Mouse (Mus musculus) myocyte (in vitro differentiated cells): ENCODE measurements around the gene Eif3l. TPM values are rescaled to one million over a fixed set of nuclear protein-coding genes. Genes with fewer than 3 reads are reported as not detected.

Experiments
- H3K27me3 ChIP-seq: one replicate; pipeline ENCODE4 v1.6.1; 2011; ENCODE audit not compliant: control insufficient read depth, insufficient read depth, insufficient read length
- H3K36me3 ChIP-seq: one replicate; pipeline ENCODE4 v1.6.1; 2011; ENCODE audit not compliant: control insufficient read depth, insufficient read depth
- H3K4me2 ChIP-seq: one replicate; pipeline ENCODE4 v1.6.1; 2011; ENCODE audit warnings: low read depth, control low read depth
- H3K4me3 ChIP-seq: one replicate; pipeline ENCODE4 v1.5.1; 2011; ENCODE audit warnings: mild to moderate bottlenecking, control low read depth, moderate library complexity
- H3K79me2 ChIP-seq: one replicate; pipeline ENCODE4 v1.6.1; 2011; ENCODE audit not compliant: control insufficient read depth, insufficient read depth
- H3ac ChIP-seq: one replicate; pipeline ENCODE4 v1.6.1; 2011; ENCODE audit not compliant: control insufficient read depth, insufficient read length
- CEBPB ChIP-seq: IDR thresholded peaks from 2 replicates; pipeline ENCODE4 v1.6.1; 2011; ENCODE audit warnings: mild to moderate bottlenecking, moderate library complexity; ENCODE audit not compliant: poor library complexity, insufficient read depth, severe bottlenecking
- E2F4 ChIP-seq: IDR thresholded peaks from one replicate; pipeline ENCODE4 v1.6.1; 2011; ENCODE audit warnings: mild to moderate bottlenecking, control low read depth, moderate library complexity; ENCODE audit not compliant: insufficient read depth
- MAX ChIP-seq: IDR thresholded peaks from one replicate; pipeline ENCODE4 v1.6.1; 2011; ENCODE audit warnings: low read depth, mild to moderate bottlenecking, control low read depth
- MYOD1 ChIP-seq, 3 experiments: IDR thresholded peaks; one replicate each; pipeline ENCODE4 v1.6.1; 2011; ENCODE audit warnings: control low read depth in 2 of 3, low read depth in 2 of 3, mild to moderate bottlenecking in 2 of 3, moderate library complexity in 1 of 3; ENCODE audit not compliant: insufficient read length in 2 of 3, control insufficient read depth in 1 of 3
- MYOG ChIP-seq, 3 experiments: IDR thresholded peaks; one replicate each; pipeline ENCODE4 v1.6.1; 2011; ENCODE audit warnings: control low read depth in 2 of 3, low read depth in 2 of 3, mild to moderate bottlenecking in 2 of 3; ENCODE audit not compliant: insufficient read length in 2 of 3, control insufficient read depth in 1 of 3, insufficient read depth in 1 of 3
- POLR2A ChIP-seq: IDR thresholded peaks from one replicate; pipeline ENCODE4 v1.6.1; 2011; ENCODE audit warnings: low read depth, mild to moderate bottlenecking, control low read depth, moderate library complexity; ENCODE audit not compliant: insufficient read length
- POLR2AphosphoS2 ChIP-seq: IDR thresholded peaks from one replicate; pipeline ENCODE4 v1.6.1; 2011; ENCODE audit warnings: low read depth, control low read depth; ENCODE audit not compliant: insufficient read length
- REST ChIP-seq: IDR thresholded peaks from one replicate; pipeline ENCODE4 v1.6.1; 2011; ENCODE audit warnings: mild to moderate bottlenecking, control low read depth, moderate library complexity; ENCODE audit not compliant: insufficient read depth, insufficient read length
- SRF ChIP-seq: IDR thresholded peaks from one replicate; pipeline ENCODE4 v1.6.1; 2011; ENCODE audit warnings: low read depth; ENCODE audit not compliant: control insufficient read depth, insufficient read length
- TCF12 ChIP-seq: IDR thresholded peaks from one replicate; pipeline ENCODE4 v1.6.1; 2011; ENCODE audit warnings: mild to moderate bottlenecking, control low read depth; ENCODE audit not compliant: poor library complexity, insufficient read depth, severe bottlenecking
- TCF3 ChIP-seq: IDR thresholded peaks from one replicate; pipeline ENCODE4 v1.6.1; 2011; ENCODE audit warnings: low read depth, control low read depth; ENCODE audit not compliant: insufficient read length
- USF1 ChIP-seq: IDR thresholded peaks from one replicate; pipeline ENCODE4 v1.6.1; 2011; ENCODE audit warnings: low read depth, mild to moderate bottlenecking, control low read depth, moderate library complexity
- polyA plus RNA-seq: library from polyadenylated mRNA; unstranded; fragments of >200 nt; fragmentation: generic; extraction: Trizol; gene quantifications from one replicate; pipeline ENCODE4 v1.2.1, GENCODE M21; 2012; ENCODE audit warnings: missing spikeins

The Eif3l gene
- polyA plus RNA-seq, 1 experiment = 315 TPM

DNA sequence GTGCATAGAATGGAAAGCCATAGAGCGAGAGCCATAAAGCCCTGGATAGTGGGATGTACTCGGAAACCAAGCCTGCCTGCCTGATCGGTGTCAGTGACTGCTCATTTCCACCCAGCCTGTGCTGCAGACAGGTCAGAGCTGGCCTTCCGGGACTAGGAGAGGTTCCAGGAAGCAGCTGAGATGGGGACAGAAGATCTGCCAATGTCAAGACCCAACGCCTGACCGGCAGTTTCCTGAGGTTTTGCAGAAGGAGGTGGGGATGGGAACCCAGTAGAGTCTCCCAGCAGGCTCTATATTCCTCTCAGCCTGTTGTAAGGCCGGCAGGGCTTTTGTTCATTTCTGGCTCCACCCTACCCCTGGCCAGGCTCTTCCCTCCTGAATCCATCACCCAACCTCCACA, 23.9 kb downstream of the Eif3l start:
- H3ac ChIP-seq = no peak overlapping the region
- TF ChIP-seq USF1 (no peak), MAX (no peak), POLR2A (no peak), TCF3 (no peak), TCF12 (no peak)
- H3K4me2 ChIP-seq = no peak overlapping the region
- no peak overlapping the region for H3K4me3 ChIP-seq
- peaks cover 19% of the 10 kb centered on the region for H3K36me3 ChIP-seq
- no peaks in the 10 kb centered on the region for H3K79me2 ChIP-seq
- H3K27me3 ChIP-seq = no peaks in the 10 kb centered on the region

DNA sequence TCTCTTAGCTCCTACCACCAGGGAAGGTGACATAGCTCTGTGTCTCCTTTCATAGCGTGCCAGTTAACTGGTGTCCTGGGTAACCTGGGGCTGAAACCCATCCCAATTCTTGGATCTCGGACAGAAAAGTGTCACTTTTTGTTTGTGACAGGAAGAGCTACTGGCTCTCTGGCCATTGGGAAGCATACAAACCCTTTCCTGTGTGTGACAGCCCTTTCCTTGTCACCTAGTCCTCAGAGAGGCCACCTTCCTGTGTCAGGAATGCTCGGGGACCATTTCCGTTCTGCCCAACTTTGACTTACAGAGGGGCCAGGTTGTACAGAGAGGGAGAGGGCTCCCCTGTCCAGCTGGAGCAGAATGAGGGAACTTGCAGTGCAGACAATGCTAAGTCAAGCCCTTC, 24.5 kb downstream of the Eif3l start:
- Histone ChIP-seq H3ac (no peak overlapping the region), H3K79me2 (no peaks in the 10 kb centered on the region), H3K36me3 (peaks cover 13% of the 10 kb centered on the region), H3K4me3 (no peak overlapping the region), H3K4me2 (no peak overlapping the region), H3K27me3 (no peaks in the 10 kb centered on the region)
- TF ChIP-seq REST (no peak), MAX (no peak)

DNA sequence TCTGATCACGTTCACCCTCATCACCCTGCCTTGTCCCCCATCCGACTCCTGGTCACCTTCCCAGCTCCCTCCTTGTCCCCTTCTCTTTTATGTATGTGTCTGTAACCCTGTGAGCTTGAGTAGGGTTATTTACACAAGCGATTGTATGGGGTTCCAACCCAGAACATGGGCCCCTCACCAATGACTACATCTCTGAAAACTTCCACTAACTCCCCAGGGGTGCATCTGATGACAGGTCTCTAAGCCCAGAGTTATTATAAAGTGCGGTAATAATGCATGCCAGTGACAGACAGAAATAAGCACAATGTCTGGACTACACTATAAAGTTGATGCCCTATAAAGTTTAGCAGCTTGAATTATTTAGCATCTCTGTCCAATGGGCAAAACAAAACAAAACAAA, 25.4 kb downstream of the Eif3l start:
- H3ac ChIP-seq = no peak overlapping the region
- H3K4me3 ChIP-seq = no peak overlapping the region
- H3K36me3 ChIP-seq = peaks cover 8% of the 10 kb centered on the region
- no peak for TF ChIP-seq E2F4
- no peak for TF ChIP-seq MAX
- no peak for TF ChIP-seq TCF3
- no peak for TF ChIP-seq REST
- TF ChIP-seq MYOD1 (IDR thresholded peaks at IDR 0.05; ENCODE audit: control insufficient read depth in 1 of 3, insufficient read length in 2 of 3, low read depth in 2 of 3) = no peak
- TF ChIP-seq CEBPB = no peak
- TF ChIP-seq SRF = no peak
- no peak for TF ChIP-seq TCF12
- TF ChIP-seq POLR2AphosphoS2 = no peak
- TF ChIP-seq POLR2A = no peak
- TF ChIP-seq MYOG (IDR thresholded peaks at IDR 0.05; ENCODE audit: control insufficient read depth in 1 of 3, insufficient read depth in 1 of 3, insufficient read length in 2 of 3, low read depth in 2 of 3) = no peak
- TF ChIP-seq USF1 = no peak
- H3K4me2 ChIP-seq = no peak overlapping the region
- H3K79me2 ChIP-seq = no peaks in the 10 kb centered on the region
- H3K27me3 ChIP-seq = no peaks in the 10 kb centered on the region

DNA sequence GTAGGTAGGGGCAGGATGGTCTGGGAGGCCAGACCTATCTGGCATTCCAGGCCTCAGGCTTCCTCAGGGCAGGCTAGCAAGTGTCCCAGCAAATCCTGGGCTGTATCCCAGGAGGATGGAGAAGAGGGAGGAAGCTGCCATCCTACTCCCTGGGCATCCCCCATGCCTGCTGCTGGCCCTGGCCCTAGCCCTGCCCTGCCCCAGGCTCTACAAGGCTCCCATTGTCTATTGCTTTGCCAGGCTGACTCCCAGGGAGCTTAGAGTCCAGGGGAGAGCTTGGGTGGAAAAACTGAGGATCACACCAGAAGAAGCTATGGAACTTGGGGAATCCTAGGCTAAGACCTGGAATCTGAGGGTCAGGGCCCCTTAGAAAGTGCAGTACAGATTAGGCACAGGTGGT, 26.6 kb downstream of the Eif3l start:
- H3K4me3 ChIP-seq = no peak overlapping the region
- no peak overlapping the region for H3K4me2 ChIP-seq
- H3ac ChIP-seq = no peak overlapping the region
- H3K36me3 ChIP-seq = no peaks in the 10 kb centered on the region
- no peaks in the 10 kb centered on the region for H3K79me2 ChIP-seq
- H3K27me3 ChIP-seq = no peaks in the 10 kb centered on the region
- TF ChIP-seq SRF (no peak), TCF12 (no peak)

DNA sequence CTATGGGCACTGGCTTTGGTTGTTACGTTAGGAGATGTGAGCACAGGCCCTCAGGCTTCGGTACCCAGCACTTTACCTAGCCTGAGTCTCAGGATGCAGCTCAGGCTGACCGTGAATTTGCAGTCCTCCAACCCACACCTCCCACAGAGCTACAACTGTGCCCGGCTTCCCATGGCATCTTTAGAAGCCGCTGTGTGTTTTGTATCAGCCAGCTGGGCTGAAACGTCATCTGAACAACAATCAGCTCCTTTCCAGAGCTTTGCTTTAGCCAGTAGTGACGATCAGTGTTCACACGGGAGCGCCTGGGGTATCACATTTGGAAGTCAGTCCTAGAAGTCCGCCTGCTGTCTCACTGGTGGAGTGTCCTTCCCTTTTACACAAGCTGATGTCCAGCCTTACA, 28.3 kb downstream of the Eif3l start:
- TF ChIP-seq REST (no peak), CEBPB (no peak), POLR2A (no peak), USF1 (no peak), MAX (no peak), POLR2AphosphoS2 (no peak), MYOG (IDR thresholded peaks at IDR 0.05; ENCODE audit: control insufficient read depth in 1 of 3, insufficient read depth in 1 of 3, insufficient read length in 2 of 3, low read depth in 2 of 3) (no peak), E2F4 (no peak), SRF (no peak), TCF3 (no peak), TCF12 (no peak), MYOD1 (IDR thresholded peaks at IDR 0.05; ENCODE audit: control insufficient read depth in 1 of 3, insufficient read length in 2 of 3, low read depth in 2 of 3) (no peak)

DNA sequence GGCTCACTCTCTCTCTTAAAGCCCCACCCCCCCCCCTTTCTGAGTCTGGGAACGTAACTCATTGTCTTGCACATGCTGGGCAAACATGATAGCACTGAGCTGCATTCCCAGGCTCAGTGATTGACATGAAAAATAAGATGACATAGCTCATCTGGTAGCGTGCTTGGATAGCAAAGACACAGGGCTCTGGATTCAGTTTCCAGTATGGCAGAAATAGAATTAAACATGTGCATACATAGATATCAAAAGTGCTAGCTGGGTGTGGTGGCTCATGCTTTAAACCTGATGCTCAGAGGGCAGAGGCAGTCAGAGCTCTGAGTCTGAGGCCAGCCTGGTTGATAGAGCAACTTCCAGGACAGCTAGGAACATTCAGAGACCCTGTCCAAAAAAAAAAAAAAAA, 30.8 kb downstream of the Eif3l start:
- Histone ChIP-seq H3K79me2 (peaks cover 11% of the 10 kb centered on the region), H3K36me3 (no peaks in the 10 kb centered on the region), H3K27me3 (no peaks in the 10 kb centered on the region), H3K4me3 (no peak overlapping the region), H3ac (no peak overlapping the region), H3K4me2 (no peak overlapping the region)
- TF ChIP-seq MYOD1 (IDR thresholded peaks at IDR 0.05; ENCODE audit: control insufficient read depth in 1 of 3, insufficient read length in 2 of 3, low read depth in 2 of 3) = no peak
- no peak for TF ChIP-seq USF1
- TF ChIP-seq TCF3 = no peak
- no peak for TF ChIP-seq REST
- TF ChIP-seq POLR2AphosphoS2 = no peak

More for the DNA sequence above, 28.3 kb downstream of the Eif3l start:
- H3K4me2 ChIP-seq = no peak overlapping the region
- no peaks in the 10 kb centered on the region for H3K79me2 ChIP-seq
- no peak overlapping the region for H3ac ChIP-seq
- H3K36me3 ChIP-seq = no peaks in the 10 kb centered on the region
- no peaks in the 10 kb centered on the region for H3K27me3 ChIP-seq
- H3K4me3 ChIP-seq = no peak overlapping the region
